Mouse (Mus musculus): ENCODE data around the gene Uba7. TPM values are rescaled to one million over a fixed set of nuclear protein-coding genes. Genes with fewer than 3 reads are reported as not detected.

The Uba7 gene
- polyA plus RNA-seq, 1 experiment = 114 TPM

Other genes with a start within 250 kb of the Uba7 start
- gene Rbm5, start 204.5 kb upstream of the Uba7 start, polyA plus RNA-seq (2012; rRNA removed) = 37.9 and 62.1 TPM in 2 replicates
- gene Rbm6, start 102.3 kb upstream of the Uba7 start, polyA plus RNA-seq (2012; rRNA removed) = 19.0 and 24.5 TPM in 2 replicates
- 67.5 and 92.5 TPM in 2 replicates for gene Mon1a, start 87.4 kb upstream of the Uba7 start, polyA plus RNA-seq (2012; rRNA removed)
- 77.1 and 101 TPM in 2 replicates for gene Mst1r, start 68.6 kb upstream of the Uba7 start, polyA plus RNA-seq (2012; rRNA removed)
- not detected in 2 replicates for gene Actl11, start 47.0 kb upstream of the Uba7 start, polyA plus RNA-seq (2012; rRNA removed)
- gene Camkv, start 39.8 kb upstream of the Uba7 start, polyA plus RNA-seq (2012; rRNA removed) = 0.02 TPM in 1 of 2 replicates, not detected in the other
- 3.7 and 5.1 TPM in 2 replicates for gene Traip, start 25.4 kb upstream of the Uba7 start, polyA plus RNA-seq (2012; rRNA removed)
- gene Gm20661, start 7.6 kb downstream of the Uba7 start, polyA plus RNA-seq (2012; rRNA removed) = 0.14 TPM in 1 of 2 replicates, not detected in the other
- 3.0 and 3.4 TPM in 2 replicates for gene Inka1, start 10.4 kb downstream of the Uba7 start, polyA plus RNA-seq (2012; rRNA removed)
- 1.0 and 1.7 TPM in 2 replicates for gene Cdhr4, start 17.0 kb downstream of the Uba7 start, polyA plus RNA-seq (2012; rRNA removed)
- 0.86 and 1.3 TPM in 2 replicates for gene Gm20662, start 20.8 kb downstream of the Uba7 start, polyA plus RNA-seq (2012; rRNA removed)
- gene Ip6k1, start 27.0 kb downstream of the Uba7 start, polyA plus RNA-seq (2012; rRNA removed) = 57.1 and 90.1 TPM in 2 replicates
- 75.3 and 77.6 TPM in 2 replicates for gene Gmppb, start 73.7 kb downstream of the Uba7 start, polyA plus RNA-seq (2012; rRNA removed)
- gene Amigo3, start 77.7 kb downstream of the Uba7 start, polyA plus RNA-seq (2012; rRNA removed) = 10.7 and 12.7 TPM in 2 replicates
- gene Mst1, start 104.9 kb downstream of the Uba7 start, polyA plus RNA-seq (2012; rRNA removed) = 0.26 and 0.56 TPM in 2 replicates
- gene Rnf123, start 107.8 kb downstream of the Uba7 start, polyA plus RNA-seq (2012; rRNA removed) = 47.7 and 86.0 TPM in 2 replicates
- gene Apeh, start 119.1 kb downstream of the Uba7 start, polyA plus RNA-seq (2012; rRNA removed) = 173 and 195 TPM in 2 replicates
- gene Bsn, start 214.9 kb downstream of the Uba7 start, polyA plus RNA-seq (2012; rRNA removed) = 2.0 and 2.2 TPM in 2 replicates